Mouse (Mus musculus) midbrain, embryonic 16.5 days (tissue): ENCODE data around the gene Fto. TPM values are rescaled to one million over a fixed set of nuclear protein-coding genes. Genes with fewer than 3 reads are reported as not detected.

Source experiments
- ATAC-seq: fragments of 200-750 bp; cut with Nextera tagmentation; 2 replicates; pipeline ENCODE4 v1.8.0; 2017; ENCODE audit warnings: moderate TSS enrichment
- H3K27ac ChIP-seq: fragments of 300-500 bp; sonication (generic); 2 replicates; pipeline ENCODE4 v1.5.1; 2014; ENCODE audit warnings: mild to moderate bottlenecking, low read length, mixed read lengths
- H3K27me3 ChIP-seq: fragments of 300-500 bp; sonication (generic); 2 replicates; pipeline ENCODE4 v1.6.1; 2014; ENCODE audit warnings: low read depth, low read length, mixed read lengths; ENCODE audit not compliant: control insufficient read depth, insufficient read depth
- H3K36me3 ChIP-seq: fragments of 300-500 bp; sonication (generic); 2 replicates; pipeline ENCODE4 v1.6.1; 2014; ENCODE audit warnings: mild to moderate bottlenecking, low read length, moderate library complexity, mixed read lengths; ENCODE audit not compliant: control insufficient read depth, insufficient read depth
- H3K4me1 ChIP-seq: fragments of 300-500 bp; sonication (generic); 2 replicates; pipeline ENCODE4 v1.6.1; 2014; ENCODE audit warnings: mild to moderate bottlenecking, low read length, mixed read lengths; ENCODE audit not compliant: control insufficient read depth, insufficient read depth
- H3K4me2 ChIP-seq: fragments of 300-500 bp; sonication (generic); 2 replicates; pipeline ENCODE4 v1.6.1; 2014; ENCODE audit warnings: mild to moderate bottlenecking, low read length, mixed read lengths
- H3K4me3 ChIP-seq: fragments of 300-500 bp; sonication (generic); 2 replicates; pipeline ENCODE4 v1.5.1; 2014; ENCODE audit warnings: low read depth, mild to moderate bottlenecking, low read length, moderate library complexity, mixed read lengths
- H3K9ac ChIP-seq: fragments of 300-500 bp; sonication (generic); 2 replicates; pipeline ENCODE4 v1.6.1; 2014; ENCODE audit warnings: low read depth, low read length, mixed read lengths
- H3K9me3 ChIP-seq: fragments of 300-500 bp; sonication (generic); replicated peaks from 2 replicates; pipeline ENCODE4 v1.6.1; 2014; ENCODE audit warnings: mild to moderate bottlenecking, low read length, mixed read lengths; ENCODE audit not compliant: control insufficient read depth, poor library complexity, severe bottlenecking
- WGBS: fragments of 180-500 bp; shearing (Covaris S2); extraction: QIAGEN DNeasy Blood & Tissue Kit; methylation state at CpG from one replicate; pipeline ENCODE4 v1.1.7; 2014; 5-methylcytosine and 5-hydroxymethylcytosine counted together
- polyA plus RNA-seq: library from polyadenylated mRNA; unstranded; fragments of >200 nt; fragmentation: Nextera tagmentation; extraction: Ambion mirVana; gene quantifications from 2 replicates; pipeline ENCODE4 v1.2.1, GENCODE M21; 2015

Fto gene
- polyA plus RNA-seq, 1 experiment from 2014 or later = 177 TPM

DNA sequence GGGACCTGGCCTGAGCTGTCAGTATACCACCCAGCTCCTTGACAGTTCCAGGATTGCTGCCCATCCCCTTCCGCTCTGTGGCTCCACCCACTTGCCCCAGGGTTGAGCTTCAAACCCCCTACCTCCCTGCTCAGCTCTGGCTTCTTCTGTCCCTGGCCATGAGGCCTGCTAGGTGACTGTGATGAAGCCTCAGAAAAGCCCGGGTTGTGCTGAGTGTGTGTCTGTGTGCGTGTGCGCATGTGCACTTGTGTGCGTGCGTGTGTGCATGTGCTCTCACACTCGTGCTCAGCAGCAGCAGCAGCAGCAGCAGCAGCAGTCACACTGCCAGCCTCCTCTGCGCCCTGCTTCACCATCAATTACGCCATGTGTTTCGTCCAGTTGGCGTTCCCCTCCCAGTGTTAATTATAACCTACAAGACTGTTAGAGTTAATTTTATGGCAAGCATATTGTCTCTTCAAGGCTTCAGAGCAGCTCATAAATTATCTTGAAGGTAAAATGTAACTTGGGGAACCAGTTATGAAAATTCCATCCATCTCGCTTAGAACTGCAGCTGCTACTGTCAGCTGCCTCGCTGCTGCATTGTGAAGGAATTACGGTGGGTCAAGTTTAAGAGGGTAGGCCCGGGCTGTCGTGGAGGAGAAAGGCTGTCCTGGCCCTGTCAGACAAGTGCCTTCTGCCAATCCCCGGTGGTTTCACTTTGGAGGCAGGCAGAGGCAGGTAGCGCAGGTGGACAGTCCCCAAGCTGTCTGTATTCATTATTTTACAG, 219.5 kb downstream of the Fto start:
- Histone ChIP-seq H3K27ac (no peak overlapping the region), H3K9ac (no peak overlapping the region), H3K36me3 (no peaks in the 10 kb centered on the region), H3K4me1 (peaks cover 22% of the 10 kb centered on the region), H3K4me2 (no peak overlapping the region), H3K9me3 (no peaks in the 10 kb centered on the region), H3K27me3 (no peaks in the 10 kb centered on the region; the same call in 1 of the 2 replicates), H3K4me3 (no peak overlapping the region)
- 66% methylated on average over 18 of the region's 18 CpGs for WGBS
- ATAC-seq = peak; percentile 68; the same call in 1 of the 2 replicates

DNA sequence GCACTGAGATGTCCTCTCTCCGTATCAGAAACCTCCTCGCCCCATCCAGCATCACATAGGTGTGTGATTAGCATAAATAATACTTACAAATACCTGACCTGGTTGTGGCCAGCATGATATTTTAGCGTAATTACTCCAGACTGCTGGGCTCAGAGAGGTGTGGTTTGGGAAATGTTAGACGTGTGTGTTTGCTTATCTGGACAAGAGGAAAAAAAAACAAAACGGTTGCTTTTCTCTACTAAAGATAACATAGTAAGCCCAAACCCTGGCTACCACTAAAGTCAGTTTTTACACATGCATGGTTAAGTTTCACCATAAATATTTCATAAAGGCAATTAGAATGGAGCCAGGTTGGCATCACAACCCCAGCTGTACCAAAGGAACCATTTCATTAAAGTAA, 221.4 kb downstream of the Fto start:
- H3K27ac ChIP-seq = no peak overlapping the region
- H3K36me3 ChIP-seq = no peaks in the 10 kb centered on the region
- H3K27me3 ChIP-seq = no peaks in the 10 kb centered on the region; the same call in 1 of the 2 replicates
- no peak overlapping the region for H3K4me3 ChIP-seq
- WGBS = 73% methylated on average over 5 of the region's 5 CpGs
- ATAC-seq = no peak
- H3K4me2 ChIP-seq = no peak overlapping the region
- H3K9ac ChIP-seq = no peak overlapping the region
- peaks cover 19% of the 10 kb centered on the region for H3K4me1 ChIP-seq
- H3K9me3 ChIP-seq = no peaks in the 10 kb centered on the region

DNA sequence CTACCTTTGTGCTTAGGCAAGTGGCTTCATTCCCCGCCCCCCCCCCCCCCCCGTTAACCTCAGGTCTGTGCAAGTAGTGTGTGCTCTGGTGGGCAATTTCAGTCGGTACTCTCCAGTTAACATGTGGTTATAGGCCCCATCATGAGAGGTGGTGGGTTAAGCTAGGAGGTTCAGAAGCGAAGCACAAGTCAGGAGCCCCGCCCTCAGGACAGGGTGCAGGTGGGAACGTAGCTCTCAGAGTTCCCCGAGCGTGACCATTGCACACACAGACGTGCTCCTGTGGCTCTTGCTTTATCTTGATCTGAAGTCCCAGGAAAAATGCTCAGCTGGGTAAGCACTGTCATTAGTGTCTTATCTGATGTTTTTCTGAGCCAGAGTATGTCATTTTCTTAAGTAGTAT, 224.8 kb downstream of the Fto start:
- Histone ChIP-seq H3K9ac (no peak overlapping the region), H3K9me3 (no peaks in the 10 kb centered on the region), H3K27me3 (no peaks in the 10 kb centered on the region), H3K4me1 (peaks cover 12% of the 10 kb centered on the region), H3K4me3 (no peak overlapping the region), H3K36me3 (no peaks in the 10 kb centered on the region), H3K27ac (no peak overlapping the region), H3K4me2 (no peak overlapping the region)
- 68% methylated on average over 9 of the region's 9 CpGs for WGBS
- no peak for ATAC-seq

DNA sequence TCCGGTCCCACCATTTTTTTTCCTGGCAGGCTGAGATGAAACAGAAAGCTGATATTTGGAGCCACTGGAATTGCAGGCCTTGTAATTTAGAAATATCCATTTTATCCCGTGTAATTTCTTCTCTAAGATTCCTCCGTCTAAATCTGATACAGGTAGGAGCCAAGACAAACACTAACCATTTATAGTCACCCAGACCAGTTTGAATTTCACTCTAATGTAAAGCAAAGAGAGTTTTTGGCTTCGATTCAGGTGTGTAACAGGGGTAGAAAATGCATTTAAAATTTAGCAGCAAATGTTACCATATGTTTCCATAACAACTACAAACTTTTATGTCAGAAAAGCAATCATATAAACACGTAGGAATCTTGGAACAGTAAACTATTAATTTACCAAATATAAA, 225.6 kb downstream of the Fto start:
- WGBS = 88% methylated on average over 5 of the region's 5 CpGs
- Histone ChIP-seq H3K27ac (no peak overlapping the region), H3K9me3 (no peaks in the 10 kb centered on the region), H3K9ac (no peak overlapping the region), H3K36me3 (no peaks in the 10 kb centered on the region), H3K27me3 (no peaks in the 10 kb centered on the region), H3K4me3 (no peak overlapping the region), H3K4me1 (peaks cover 4% of the 10 kb centered on the region), H3K4me2 (no peak overlapping the region)
- ATAC-seq = no peak

DNA sequence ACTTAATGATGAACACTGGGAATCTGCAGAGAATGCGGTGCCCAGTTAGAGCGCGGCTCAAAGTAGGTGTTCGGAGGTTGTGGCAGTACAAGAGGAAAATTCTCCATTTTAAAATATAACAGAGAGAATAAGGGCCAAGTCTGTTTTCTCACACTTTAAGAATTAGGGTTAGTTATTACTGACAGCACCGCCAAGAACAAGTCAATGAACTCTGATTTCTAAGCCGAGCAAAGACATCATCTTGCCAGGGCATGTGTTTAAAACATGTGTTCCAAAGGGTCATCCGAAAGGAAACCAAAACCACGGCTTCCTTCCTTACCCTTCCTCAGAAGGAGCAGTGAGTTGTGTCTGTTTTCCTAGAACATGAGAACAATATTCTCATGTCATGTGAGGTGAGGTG, 226.3 kb downstream of the Fto start:
- 91% methylated on average over 8 of the region's 8 CpGs for WGBS
- Histone ChIP-seq H3K4me2 (no peak overlapping the region), H3K27me3 (no peaks in the 10 kb centered on the region), H3K9me3 (no peaks in the 10 kb centered on the region), H3K36me3 (no peaks in the 10 kb centered on the region), H3K9ac (no peak overlapping the region), H3K4me1 (no peaks in the 10 kb centered on the region; the same call in 1 of the 2 replicates), H3K27ac (no peak overlapping the region), H3K4me3 (no peak overlapping the region)
- ATAC-seq = no peak

DNA sequence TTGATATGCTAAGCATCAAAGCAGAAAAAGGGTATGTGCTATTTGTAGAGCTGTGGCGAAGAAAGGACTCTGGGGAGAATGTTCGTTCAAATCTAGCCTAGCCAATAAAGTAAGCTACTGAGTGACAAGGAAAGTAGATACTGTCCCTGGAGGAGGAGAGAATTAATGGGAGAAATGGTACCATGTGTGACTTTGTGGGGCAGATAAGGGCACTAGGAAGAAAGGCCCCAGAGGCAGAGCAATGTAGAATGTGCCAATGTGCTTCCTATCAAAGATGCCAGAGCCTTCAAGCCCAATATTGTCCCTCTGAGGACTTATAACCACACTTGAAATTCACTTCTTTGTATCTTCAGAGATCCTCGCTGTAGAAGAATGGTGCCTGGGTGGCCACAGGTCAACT, 227.9 kb downstream of the Fto start:
- Histone ChIP-seq H3K9ac (no peak overlapping the region), H3K9me3 (no peaks in the 10 kb centered on the region), H3K27ac (no peak overlapping the region), H3K4me1 (peaks cover 2% of the 10 kb centered on the region), H3K36me3 (no peaks in the 10 kb centered on the region), H3K4me2 (no peak overlapping the region), H3K4me3 (no peak overlapping the region), H3K27me3 (no peaks in the 10 kb centered on the region)
- ATAC-seq = no peak
- WGBS = 89% methylated on average over 3 of the region's 3 CpGs

GRCm38 (mm10) chr8:91545561-91545960, 232.2 kb downstream of the Fto start:
- no peak overlapping the region for H3K4me2 ChIP-seq
- no peak overlapping the region for H3K27ac ChIP-seq
- H3K36me3 ChIP-seq = no peaks in the 10 kb centered on the region
- H3K9ac ChIP-seq = no peak overlapping the region
- no peak overlapping the region for H3K4me3 ChIP-seq
- 86% methylated on average over 3 of the region's 3 CpGs for WGBS
- H3K27me3 ChIP-seq = no peaks in the 10 kb centered on the region
- no peaks in the 10 kb centered on the region for H3K9me3 ChIP-seq
- peaks cover 6% of the 10 kb centered on the region for H3K4me1 ChIP-seq
- no peak for ATAC-seq

GRCm38 (mm10) chr8:91546599-91546998, 233.3 kb downstream of the Fto start:
- Histone ChIP-seq H3K4me3 (no peak overlapping the region), H3K4me1 (peaks cover 9% of the 10 kb centered on the region), H3K9ac (no peak overlapping the region), H3K27me3 (no peaks in the 10 kb centered on the region), H3K4me2 (no peak overlapping the region), H3K9me3 (no peaks in the 10 kb centered on the region), H3K27ac (no peak overlapping the region), H3K36me3 (no peaks in the 10 kb centered on the region)
- ATAC-seq = no peak
- 40% methylated on average over 8 of the region's 8 CpGs for WGBS

GRCm38 (mm10) chr8:91550131-91550530, 236.8 kb downstream of the Fto start:
- 78% methylated on average over 1 of the region's 1 CpGs for WGBS
- Histone ChIP-seq H3K27me3 (no peaks in the 10 kb centered on the region), H3K4me2 (no peak overlapping the region), H3K4me1 (peaks cover 30% of the 10 kb centered on the region), H3K4me3 (no peak overlapping the region), H3K9me3 (no peaks in the 10 kb centered on the region), H3K9ac (no peak overlapping the region), H3K36me3 (no peaks in the 10 kb centered on the region), H3K27ac (no peak overlapping the region)
- ATAC-seq = no peak
